Mouse (Mus musculus) lung, postnatal 10 days (tissue): ENCODE data around the gene Arnt.

Source experiments
- DNase-seq: peaks from one replicate; pipeline ENCODE4 v3.0.0; 2021

Gene Arnt

DNA sequence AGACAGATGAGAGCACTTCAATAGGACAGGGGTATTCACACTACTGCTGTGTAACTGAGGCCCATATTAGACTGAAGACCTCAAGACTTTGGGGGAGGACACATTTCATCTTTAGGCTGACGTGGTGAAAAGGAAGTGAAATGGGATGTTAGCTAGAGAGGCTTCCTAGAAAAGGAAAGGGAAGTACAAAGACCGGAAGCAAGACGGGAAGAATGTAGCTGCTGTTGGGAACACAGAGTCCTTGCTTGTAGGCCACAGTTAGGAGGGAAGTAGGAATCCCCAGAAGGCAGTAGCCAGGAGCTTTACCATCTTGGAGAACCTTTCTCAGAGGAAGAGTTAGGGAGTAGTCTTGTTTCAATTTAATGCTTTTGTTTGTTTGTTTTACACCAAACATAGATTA lies 23.6 kb downstream of the Arnt start:
- DNase-seq = no peak

GRCm38 (mm10) chr3:95459381-95459780 lies 25.2 kb downstream of the Arnt start:
- DNase-seq = no peak

- no peak for DNase-seq
These were observed 29.7 kb downstream of the Arnt start for GRCm38 (mm10) chr3:95463852-95464251.

DNA sequence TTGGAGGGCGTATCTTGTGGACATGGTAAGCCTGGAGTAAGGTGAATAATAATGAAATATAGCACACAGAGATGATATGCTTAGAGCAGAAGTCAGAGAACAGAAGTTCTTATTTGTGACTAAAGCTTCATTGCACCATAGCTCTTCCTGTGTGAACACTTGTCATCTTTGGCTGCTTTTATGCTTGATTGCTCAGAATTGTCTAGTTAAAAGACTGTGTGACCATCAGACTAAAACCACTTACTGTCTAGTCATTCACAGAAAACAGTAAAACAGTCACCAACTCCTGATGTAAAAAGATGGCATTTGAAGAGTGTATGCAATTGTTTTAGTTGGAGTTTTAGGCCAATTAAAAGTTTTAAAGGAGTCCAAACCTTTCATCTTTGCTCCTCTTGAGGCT lies 44.8 kb downstream of the Arnt start:
- DNase-seq = no peak

DNA sequence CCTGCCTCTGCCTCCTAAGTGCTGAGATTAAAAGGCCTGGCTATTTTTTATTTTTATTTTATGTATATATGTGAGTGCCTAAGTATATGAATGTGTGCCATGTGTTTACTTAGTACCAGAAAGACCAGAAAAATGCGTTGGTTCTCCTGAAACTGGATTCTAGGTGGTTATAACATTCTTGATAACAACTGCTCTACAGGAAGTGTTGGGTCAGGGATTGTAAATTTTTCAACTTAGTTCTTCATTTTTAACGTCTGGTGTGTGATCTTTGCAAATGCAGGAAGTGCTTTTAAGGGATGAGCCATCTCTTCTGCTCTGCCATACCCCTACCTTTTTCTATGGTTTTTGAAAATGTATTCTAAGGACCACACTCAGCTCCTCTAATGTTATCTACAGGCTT lies 52.2 kb downstream of the Arnt start:
- no peak for DNase-seq

DNA sequence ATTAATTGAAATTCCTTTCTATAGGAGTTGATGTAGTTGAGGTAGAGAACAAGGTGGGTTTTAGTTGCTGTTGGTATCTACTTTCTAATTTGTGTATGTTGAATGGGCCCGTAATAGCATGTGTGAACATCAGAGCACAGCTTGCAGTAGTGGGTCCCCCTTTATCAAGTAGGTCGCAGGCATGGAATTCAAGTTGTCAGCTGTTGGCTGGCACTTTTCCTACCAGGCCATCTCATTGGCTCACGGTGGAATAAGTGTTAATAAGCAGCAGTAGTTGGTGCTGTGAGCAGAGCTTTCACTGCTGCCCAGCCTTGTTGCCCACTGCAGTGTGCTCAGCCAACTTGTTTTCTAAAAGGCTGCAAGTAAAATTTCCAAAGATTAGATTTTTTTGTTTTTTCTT lies 54.5 kb downstream of the Arnt start:
- DNase-seq = no peak

DNA sequence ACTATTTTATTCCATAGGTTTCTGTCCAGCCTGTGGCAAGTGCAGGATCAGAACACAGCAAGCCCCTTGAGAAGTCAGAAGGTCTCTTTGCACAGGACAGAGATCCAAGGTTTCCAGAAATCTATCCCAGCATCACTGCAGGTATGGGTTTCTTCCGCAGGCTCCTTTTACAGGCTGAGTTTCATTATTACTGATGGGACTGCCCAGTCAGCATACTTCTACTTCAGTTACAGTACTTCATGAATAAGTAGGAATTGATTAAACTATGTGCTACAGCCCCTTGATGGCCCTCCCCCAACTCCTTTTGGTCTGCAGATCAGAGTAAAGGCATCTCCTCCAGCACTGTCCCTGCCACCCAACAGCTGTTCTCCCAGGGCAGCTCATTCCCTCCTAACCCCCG lies 56.0 kb downstream of the Arnt start:
- no peak for DNase-seq

DNA sequence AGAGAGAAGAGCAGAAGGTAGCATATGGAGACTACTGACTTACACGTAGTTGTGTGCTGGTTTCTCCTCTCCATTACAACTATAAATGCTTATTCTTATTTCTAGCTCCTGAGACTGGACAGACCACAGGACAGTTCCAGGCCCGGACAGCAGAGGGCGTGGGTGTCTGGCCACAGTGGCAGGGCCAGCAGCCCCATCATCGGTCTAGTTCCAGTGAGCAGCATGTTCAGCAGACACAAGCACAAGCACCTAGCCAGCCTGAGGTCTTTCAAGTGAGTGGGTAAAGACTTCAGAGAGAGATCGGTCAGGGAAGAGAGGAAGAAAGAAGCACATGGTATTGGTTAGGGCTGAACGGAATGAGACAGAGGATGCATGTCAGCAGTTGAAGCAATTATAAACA lies 60.2 kb downstream of the Arnt start:
- DNase-seq = peak; percentile 68

GRCm38 (mm10) chr3:95498229-95498628 lies 64.0 kb downstream of the Arnt start:
- no peak for DNase-seq

- DNase-seq = peak; percentile 31
These were observed 64.8 kb downstream of the Arnt start, which contains the start of gene Ctsk for GRCm38 (mm10) chr3:95499024-95499423. Gene Ctsk, plus strand, starts transcription at chr3:95499256.

DNA sequence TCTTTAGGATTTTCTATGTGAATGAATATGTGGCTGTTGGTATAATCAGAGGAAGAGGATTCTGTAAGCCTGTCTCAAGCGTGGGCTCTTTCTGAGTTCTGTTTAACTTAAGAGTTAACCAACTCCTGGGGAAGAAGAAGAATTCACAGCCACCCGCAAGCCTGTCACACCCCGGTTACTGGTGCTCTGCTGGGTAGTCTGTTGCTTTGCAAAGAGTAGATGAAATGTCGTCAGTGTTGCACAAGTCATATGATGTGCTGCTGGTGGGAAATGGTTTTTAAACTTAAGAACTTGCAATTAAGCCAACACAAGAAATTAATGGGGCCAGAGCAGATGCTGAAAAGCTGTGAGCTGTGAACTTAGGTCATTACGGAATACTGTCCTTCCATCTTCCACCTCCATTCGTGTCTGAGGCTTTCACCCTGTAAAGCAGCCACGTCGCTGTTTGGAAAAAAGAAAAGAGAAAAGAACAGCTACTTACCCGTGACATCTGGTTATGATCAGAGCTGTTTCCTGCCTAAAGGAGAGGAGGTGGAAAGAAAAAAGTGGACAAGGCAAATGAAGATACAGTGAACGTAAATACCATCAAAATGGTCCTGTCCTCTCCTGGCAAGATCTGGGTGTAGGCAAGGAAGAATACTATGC lies 65.4 kb downstream of the Arnt start:
- DNase-seq = peak; percentile 22

GRCm38 (mm10) chr3:95502312-95502711 lies 68.1 kb downstream of the Arnt start:
- DNase-seq = no peak

DNA sequence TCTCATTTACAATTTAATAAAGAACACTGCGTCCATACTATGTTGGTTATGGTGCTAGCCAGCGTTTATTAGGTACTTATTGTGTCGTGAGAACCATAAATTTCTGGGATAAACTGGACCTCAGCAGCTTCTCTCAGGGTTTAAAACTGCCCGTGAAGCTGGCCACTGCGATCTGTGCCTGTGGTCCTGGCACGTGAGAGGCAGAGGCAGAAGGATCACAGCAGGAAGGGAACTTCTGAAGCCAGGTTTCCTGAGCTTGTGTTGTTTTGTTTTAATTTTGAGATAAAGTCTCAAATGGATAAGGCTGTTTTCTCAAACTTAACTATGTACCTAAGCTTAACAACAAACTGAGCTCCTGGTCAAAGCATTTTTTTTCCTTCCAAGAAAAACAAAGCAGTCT lies 75.2 kb downstream of the Arnt start:
- no peak for DNase-seq

- peak; percentile 13 for DNase-seq
These were observed 77.5 kb downstream of the Arnt start for GRCm38 (mm10) chr3:95511611-95512180.

GRCm38 (mm10) chr3:95516614-95517041 lies 82.4 kb downstream of the Arnt start:
- no peak for DNase-seq

GRCm38 (mm10) chr3:95517493-95517898 lies 83.3 kb downstream of the Arnt start:
- DNase-seq = peak; percentile 81

- no peak for DNase-seq
These were observed 84.7 kb downstream of the Arnt start for GRCm38 (mm10) chr3:95518891-95519290.

DNA sequence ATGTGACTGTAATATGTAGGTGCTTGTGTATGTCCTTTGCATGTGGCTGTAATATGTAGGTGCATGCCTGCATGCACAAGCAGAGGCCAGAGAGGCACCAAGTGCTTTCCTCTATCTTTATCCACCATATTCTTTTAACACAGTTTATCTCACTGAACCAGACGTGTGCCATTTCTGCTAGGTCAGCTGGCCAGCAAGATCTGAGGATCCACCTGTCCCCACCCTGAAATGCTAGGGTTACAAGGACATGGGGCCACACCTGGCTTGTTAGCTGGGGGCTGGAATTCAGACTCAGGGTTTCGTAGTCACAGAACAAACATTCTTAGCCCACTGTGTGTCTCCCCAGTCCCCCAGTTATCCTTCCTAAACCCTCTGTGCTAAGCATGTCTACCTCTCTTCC lies 85.1 kb downstream of the Arnt start:
- DNase-seq = no peak

DNA sequence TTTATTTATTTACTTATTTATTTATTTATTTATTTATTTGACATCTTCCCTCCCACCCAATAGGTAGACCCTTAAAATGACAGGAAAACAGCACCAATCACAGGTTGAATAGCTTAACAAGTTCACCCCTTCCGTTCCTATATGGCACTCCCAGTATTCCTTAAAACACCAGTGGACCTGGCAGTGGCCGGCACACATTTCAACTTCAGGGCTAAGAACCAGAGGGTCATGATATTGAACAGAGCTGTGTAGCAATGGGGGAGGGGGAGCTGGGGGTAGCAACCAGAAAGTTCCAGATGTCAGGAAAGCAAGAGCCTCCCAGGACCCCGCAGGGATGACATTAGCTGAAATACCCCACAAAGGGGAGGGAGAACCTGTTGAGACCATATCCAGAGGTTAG lies 85.9 kb downstream of the Arnt start:
- DNase-seq = no peak

- DNase-seq = peak; percentile 9
These were observed 87.0 kb downstream of the Arnt start for GRCm38 (mm10) chr3:95521168-95521567.

- peak; percentile 14 for DNase-seq
These were observed 89.5 kb downstream of the Arnt start for GRCm38 (mm10) chr3:95523662-95524061.

- DNase-seq = no peak
These were observed 90.5 kb downstream of the Arnt start for GRCm38 (mm10) chr3:95524673-95525072.

- no peak for DNase-seq
These were observed 91.9 kb downstream of the Arnt start for GRCm38 (mm10) chr3:95526111-95526510.

- DNase-seq = no peak
These were observed 92.5 kb downstream of the Arnt start, which contains the start of gene Ctss for GRCm38 (mm10) chr3:95526622-95527211. Gene Ctss, plus strand, starts transcription at chr3:95526786.

- no peak for DNase-seq
These were observed 95.6 kb downstream of the Arnt start for GRCm38 (mm10) chr3:95529814-95530213.
